15 mouse cellular contexts compared by ENCODE assay signal in the genomic region with DNA sequence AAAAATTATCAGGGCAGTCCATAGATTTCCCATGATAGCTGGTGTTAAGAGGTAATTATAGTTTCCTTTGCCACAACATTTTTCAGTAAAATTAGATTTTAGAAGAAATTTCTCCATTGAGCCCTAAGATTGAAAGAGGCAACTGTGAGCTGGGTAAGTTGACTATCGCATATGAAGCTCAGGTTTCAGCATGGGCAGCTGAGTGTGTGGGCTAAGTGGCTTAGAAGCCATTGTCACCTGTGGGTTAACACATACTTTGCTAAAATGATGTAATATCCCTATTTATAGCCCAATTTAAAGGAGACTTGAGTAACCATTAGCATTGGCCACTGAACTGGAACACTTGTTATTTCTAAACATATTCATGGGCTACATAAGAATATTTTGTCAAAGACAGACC.
"Had no signal": no experiment of that assay in that cellular context is flagged by ENCODE, and none has a peak within 500 bp of the region (broad histone marks: within the 10 kb centered on the region; RNA-seq: fewer than 3 reads in every experiment).

No protein-coding gene starts in this region.

- H3K27ac ChIP-seq: neural tube, embryonic 15.5 days; stomach, embryonic 15.5 days; stomach, postnatal 0 days had no signal

- H3K4me1 ChIP-seq: neural tube, embryonic 15.5 days; stomach, embryonic 15.5 days had no signal

- H3K4me2 ChIP-seq: neural tube, embryonic 15.5 days; stomach, embryonic 15.5 days had no signal

- H3K9me3 ChIP-seq: neural tube, embryonic 15.5 days; stomach, embryonic 15.5 days had no signal

- DNase-seq: retina, postnatal 1 day; right cerebral cortex, adult 18-20 months; right cerebral cortex, postnatal 14 days; right cerebral cortex, postnatal 25 days; right cerebral cortex, postnatal 4 days; spleen, adult 18-20 months; thymus, adult 18-20 months; thymus, adult 2 months; thymus, postnatal 14 days; thymus, postnatal 25 days; thymus, postnatal 36 days; thymus, postnatal 4 days had no signal

- H3K4me3 ChIP-seq: neural tube, embryonic 15.5 days; stomach, embryonic 15.5 days had no signal

- H3K36me3 ChIP-seq: neural tube, embryonic 15.5 days; stomach, embryonic 15.5 days had no signal

- H3K9ac ChIP-seq: neural tube, embryonic 15.5 days; stomach, embryonic 15.5 days had no signal

- H3K27me3 ChIP-seq: neural tube, embryonic 15.5 days; stomach, embryonic 15.5 days had no signal
